Mouse (Mus musculus) left cerebral cortex, adult 2 months (tissue): Measurements from ENCODE around the gene Rasa4. TPM values are rescaled to one million over a fixed set of nuclear protein-coding genes. Genes with fewer than 3 reads are reported as not detected.
"Not testable (repeated sequence)": the region's sequence is repeated elsewhere in the genome, so short reads cannot be mapped to it uniquely, and the experiment has no call there.

ENCODE experiments used
- DNase-seq, 2 experiments: peaks; one replicate each; pipeline ENCODE4 v3.0.0; 2021 to 2022; ENCODE audit warnings: low spot score in 2 of 2, mixed read lengths in 1 of 2; ENCODE audit errors: extremely low spot score in 1 of 2
- H3K27ac ChIP-seq: fragments of 200-600 bp; 2 replicates; pipeline ENCODE4 v1.8.1; 2022
- H3K4me3 ChIP-seq: fragments of 200-600 bp; 2 replicates; pipeline ENCODE4 v1.8.1; 2022
- CTCF ChIP-seq: fragments of 200-600 bp; IDR thresholded peaks from 2 replicates; pipeline ENCODE4 v1.8.1; 2022; ENCODE audit warnings: antibody characterized with exemption, mild to moderate bottlenecking, moderate library complexity
- intact Hi-C: fragments of 180-260 bp; cut with DNase I; formaldehyde crosslinking; loops from one replicate; pipeline ENCODE4 v1.15.1; 2025
- long read RNA-seq, 2 experiments: library from polyadenylated mRNA; stranded (forward); transcript quantifications; one replicate each; pipeline ENCODE4 v2.0.0; 2021; ENCODE audit warnings: borderline mapping rate in 2 of 2
- total RNA-seq, 2 experiments: library from RNA; stranded (reverse); gene quantifications; 2 replicates each; pipeline ENCODE4 v1.2.3; 2021

The Rasa4 gene
- total RNA-seq, result 1 to 10 TPM; 5.4 to 5.8 TPM
- long read RNA-seq, experiment 1, partial matches to known transcripts, result 0 of 8 reads
- long read RNA-seq, experiment 1, other reads (novel, unspliced or antisense), result 3 of 8 reads
- long read RNA-seq, experiment 2, partial matches to known transcripts, result 2 of 5 reads
- long read RNA-seq, experiment 2, other reads (novel, unspliced or antisense), result 1 of 5 reads

DNA sequence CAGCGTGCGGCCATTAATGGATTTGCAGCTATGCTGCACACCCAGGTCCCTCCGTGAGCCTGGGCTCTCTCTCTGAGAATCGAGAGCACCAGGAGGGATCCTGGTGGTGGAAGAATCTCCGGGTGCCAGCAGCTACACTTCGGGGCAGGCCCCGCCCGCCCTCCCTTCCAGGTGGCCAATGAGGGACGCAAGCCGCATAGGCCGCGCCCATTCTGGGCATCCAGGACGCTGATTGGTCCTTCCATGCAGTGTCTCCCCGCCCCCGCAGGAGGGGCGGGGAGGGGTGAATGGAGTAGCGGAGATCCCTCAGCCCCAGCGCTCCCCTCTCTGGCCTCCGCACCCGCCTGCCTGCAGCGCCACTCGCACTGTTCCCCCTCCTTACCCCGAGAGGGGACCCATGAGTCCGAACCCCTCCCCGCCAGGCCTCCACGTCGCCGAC is at the start of gene Rasa4:
TSS of gene Rasa4 (plus strand) at position 248 of the 439 bp plus-strand sequence.
- intact Hi-C loops, result no loop called here
- H3K27ac ChIP-seq, result no peak within 1 kb of the TSS
- peak within 1 kb of the TSS; percentile 75 for H3K4me3 ChIP-seq
- peak; percentile 90 to 92 for DNase-seq
- TF ChIP-seq CTCF, result peak; percentile 21; the same call in 1 of the 2 replicates

DNA sequence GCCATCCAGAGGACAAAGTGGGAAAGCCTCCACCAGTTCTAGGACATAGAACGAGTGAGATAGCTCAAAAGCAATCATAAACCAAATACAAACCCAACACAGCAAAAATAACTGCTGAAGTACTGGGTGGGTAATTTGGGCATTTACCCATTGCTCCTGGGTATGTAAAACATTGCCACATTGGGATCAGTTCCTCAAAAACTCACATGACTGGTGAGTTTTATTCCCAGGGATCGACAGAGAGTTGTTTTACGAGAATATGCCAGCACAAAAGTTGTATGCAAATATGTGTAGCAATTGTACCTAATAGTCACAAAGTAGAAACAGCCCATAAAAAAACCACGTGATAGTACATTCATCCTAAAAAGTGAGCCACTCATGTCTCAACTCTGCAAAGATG is 48.8 kb upstream of the Rasa4 start:
- Histone ChIP-seq H3K4me3 (no peak overlapping the region), H3K27ac (no peak overlapping the region)
- no peak for TF ChIP-seq CTCF
- no peak for DNase-seq
- intact Hi-C loops, result no loop called here

DNA sequence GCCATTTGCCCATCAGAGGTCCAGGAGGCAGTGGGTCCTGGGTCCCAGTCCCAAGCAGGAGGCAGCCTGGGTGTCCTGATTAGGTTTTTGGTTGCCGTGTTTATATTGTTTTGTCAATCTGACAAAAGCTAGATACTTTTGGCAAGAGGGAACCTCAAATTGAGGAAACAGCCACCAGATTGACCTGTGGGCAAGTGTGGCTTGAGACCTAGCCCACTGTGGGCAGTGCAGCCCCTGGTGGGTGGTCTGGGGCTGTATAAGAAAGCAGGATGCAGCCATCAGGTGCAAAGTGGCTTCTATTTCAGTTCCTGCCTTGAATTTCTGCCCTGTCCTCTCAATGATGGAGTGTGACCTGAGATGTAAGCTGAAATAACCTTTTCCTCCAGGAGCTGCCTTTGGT is 48.4 kb upstream of the Rasa4 start:
- no peak for TF ChIP-seq CTCF
- no peak overlapping the region for H3K4me3 ChIP-seq
- intact Hi-C loops, result no loop called here

DNA sequence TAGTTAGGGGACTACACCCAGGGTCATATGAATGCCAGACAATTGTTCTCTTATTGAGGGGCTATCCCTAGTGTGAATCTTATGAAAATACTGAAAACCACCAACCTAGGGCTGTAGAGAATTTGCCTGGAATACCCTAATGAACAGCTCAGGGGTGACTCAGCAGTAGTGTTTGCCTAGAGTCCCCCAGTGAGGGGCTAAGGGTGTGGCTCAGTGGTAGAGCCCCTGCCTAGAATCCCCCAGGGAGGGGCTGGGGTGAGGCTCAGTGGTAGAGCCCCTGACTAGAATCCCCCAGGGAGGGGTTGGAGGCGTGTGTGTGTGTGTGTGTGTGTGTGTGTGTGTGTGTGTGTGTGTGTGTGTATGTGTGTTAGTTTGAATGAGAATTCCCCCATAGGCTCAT is 47.0 kb upstream of the Rasa4 start:
- no peak overlapping the region for H3K27ac ChIP-seq
- no peak for TF ChIP-seq CTCF
- no peak for DNase-seq
- intact Hi-C loops, result no loop called here
- no peak overlapping the region for H3K4me3 ChIP-seq

More for the DNA sequence above, 48.4 kb upstream of the Rasa4 start:
- H3K27ac ChIP-seq, result no peak overlapping the region
- DNase-seq, result no peak

GRCm38 (mm10) chr5:136038258-136039214 is 45.2 kb upstream of the Rasa4 start, which contains the start of gene Upk3b:
Upk3b (plus strand) TSS chr5:136038496.
- no peak for DNase-seq
- Histone ChIP-seq H3K4me3 (no peak within 1 kb of the TSS), H3K27ac (no peak within 1 kb of the TSS)
- no peak for TF ChIP-seq CTCF
- intact Hi-C loops, result no loop called here

DNA sequence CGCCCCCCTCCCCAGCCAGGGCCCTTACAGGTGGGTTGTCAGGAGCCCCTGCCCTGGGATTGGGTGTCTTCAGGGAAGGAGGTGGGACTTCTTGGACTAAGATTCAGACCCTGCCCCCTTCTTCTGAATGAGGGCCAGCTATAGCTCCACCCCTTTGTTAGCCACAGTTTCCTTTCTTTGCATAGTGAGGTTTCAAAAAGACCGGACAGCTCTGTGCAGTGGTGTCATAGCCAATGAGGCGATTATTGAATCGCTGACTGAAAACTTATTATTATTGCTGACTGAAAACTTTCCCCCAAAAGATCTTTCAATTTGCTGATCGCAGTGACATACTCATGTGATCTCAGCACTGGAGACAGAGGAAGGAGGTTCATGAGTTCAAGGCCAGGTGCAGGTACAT is 43.5 kb upstream of the Rasa4 start:
- no peak for DNase-seq
- intact Hi-C loops, result no loop called here
- no peak overlapping the region for H3K4me3 ChIP-seq
- no peak for TF ChIP-seq CTCF
- H3K27ac ChIP-seq, result no peak overlapping the region

DNA sequence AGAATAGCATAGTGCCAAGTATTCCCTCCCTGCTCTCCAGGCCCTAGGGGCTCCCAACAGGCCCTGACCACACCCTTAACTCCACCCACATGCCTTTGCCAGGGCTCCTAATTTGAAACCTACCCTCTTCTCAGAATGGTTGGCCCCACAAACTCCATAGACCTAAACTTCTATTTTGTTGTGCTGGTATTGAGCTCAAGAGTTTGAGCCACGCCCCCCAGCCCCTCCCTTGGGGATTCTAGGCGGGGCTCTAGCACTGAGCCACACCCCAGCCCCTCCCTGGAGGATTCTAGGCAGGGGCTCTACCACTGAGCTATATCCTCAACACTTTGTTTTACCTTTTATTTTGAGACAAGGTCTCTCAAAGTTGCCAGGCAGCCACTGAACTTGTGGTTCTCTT is 42.5 kb upstream of the Rasa4 start:
- no peak for TF ChIP-seq CTCF
- Histone ChIP-seq H3K27ac (no peak overlapping the region), H3K4me3 (no peak overlapping the region)
- intact Hi-C loops, result no loop called here
- DNase-seq, result no peak

GRCm38 (mm10) chr5:136041666-136042065 is 42.0 kb upstream of the Rasa4 start:
- TF ChIP-seq CTCF, result no peak
- no peak for DNase-seq
- Histone ChIP-seq H3K4me3 (no peak overlapping the region), H3K27ac (no peak overlapping the region)
- intact Hi-C loops, result no loop called here

- DNase-seq, result no peak
- no peak overlapping the region for H3K27ac ChIP-seq
- TF ChIP-seq CTCF, result peak; percentile 28
- no peak overlapping the region for H3K4me3 ChIP-seq
- intact Hi-C loops, result no loop called here
These were observed 38.9 kb upstream of the Rasa4 start for GRCm38 (mm10) chr5:136044865-136045264.

DNA sequence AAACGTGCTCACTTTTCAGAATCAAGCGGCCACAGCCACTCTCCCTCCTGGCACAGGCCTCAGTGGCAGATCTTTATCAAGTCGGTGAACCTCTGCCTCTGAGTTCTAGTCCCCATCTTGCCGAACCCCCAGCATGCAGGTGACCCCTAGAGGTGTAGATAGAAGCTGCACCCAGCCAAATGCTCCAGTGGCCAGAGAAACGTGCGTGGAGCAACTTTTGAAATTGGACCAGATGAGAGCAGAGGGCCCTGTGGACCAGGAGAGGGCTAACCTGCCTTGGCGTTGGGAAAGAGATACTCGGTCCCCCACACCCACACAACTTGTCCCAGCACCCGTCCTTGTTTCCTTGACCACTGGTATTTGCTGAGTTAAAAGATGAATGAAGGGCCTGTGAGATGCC is 38.3 kb upstream of the Rasa4 start:
- no peak overlapping the region for H3K27ac ChIP-seq
- TF ChIP-seq CTCF, result peak; percentile 16
- DNase-seq, result no peak
- intact Hi-C loops, result no loop called here
- no peak overlapping the region for H3K4me3 ChIP-seq

- Histone ChIP-seq H3K4me3 (no peak overlapping the region), H3K27ac (no peak overlapping the region)
- TF ChIP-seq CTCF, result peak; percentile 82
- peak; percentile 70 to 81 for DNase-seq
- intact Hi-C loops, result no loop called here
These were observed 37.7 kb upstream of the Rasa4 start for GRCm38 (mm10) chr5:136045987-136046386.

DNA sequence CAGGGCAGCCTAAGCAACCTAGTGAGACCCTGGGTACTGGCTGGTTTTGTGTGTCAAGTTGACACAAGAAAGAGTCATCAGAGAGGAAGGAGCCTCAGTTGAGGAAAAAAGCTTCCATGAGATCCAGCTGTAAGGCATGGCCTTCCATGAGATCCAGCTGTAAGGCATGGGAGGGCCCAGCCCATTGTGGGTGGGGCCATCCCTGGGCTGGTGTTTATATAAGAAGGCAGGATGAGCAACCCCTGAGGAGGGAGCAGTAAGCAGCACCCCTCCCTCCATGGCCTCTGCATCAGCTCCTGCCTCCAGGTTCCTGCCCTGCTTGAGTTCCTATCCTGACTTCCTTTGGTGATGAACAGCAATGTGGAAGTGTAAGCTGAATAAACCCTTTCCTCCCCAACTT is 35.2 kb upstream of the Rasa4 start:
- H3K4me3 ChIP-seq, DNase-seq, H3K27ac ChIP-seq, intact Hi-C loops: not testable (repeated sequence)
